ENCODE assay signal across 11 mouse cellular contexts in the genomic region with DNA sequence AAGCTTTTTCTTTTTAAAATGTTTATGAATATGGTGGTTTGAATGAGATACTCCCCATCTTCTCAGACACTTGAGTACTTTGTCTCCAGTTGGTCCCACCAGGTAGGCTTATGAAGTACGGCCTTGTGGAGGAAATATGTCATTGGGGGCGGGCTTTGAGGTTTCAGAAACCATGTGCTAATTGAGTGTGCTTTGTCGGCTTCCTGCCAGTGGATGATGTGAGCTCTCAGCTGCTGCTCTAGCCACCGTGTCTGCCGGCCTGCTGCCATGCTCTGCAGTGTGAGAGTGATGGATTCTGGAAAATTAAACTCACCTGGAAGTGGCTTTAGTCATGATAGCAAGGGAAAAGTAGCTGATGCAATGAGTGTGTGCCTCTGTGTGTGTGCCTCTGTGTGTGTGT. TPM values are rescaled to one million over a fixed set of nuclear protein-coding genes. Genes with fewer than 3 reads are reported as not detected.
DNase-seq lines count a peak whose midpoint lies in the region; ATAC-seq lines count a peak whose summit lies in the region.
"Had no signal": no experiment of that assay in that cellular context is flagged by ENCODE, and none has a peak within 500 bp of the region (broad histone marks: within the 10 kb centered on the region; RNA-seq: fewer than 3 reads in every experiment).

No protein-coding gene starts in this region.

- H3K4me1 ChIP-seq in forebrain, embryonic 14.5 days (ENCODE audit: control insufficient read depth, insufficient read depth, low read length), result no peaks in the 10 kb centered on the region
- peaks cover 9% of the 10 kb centered on the region for H3K4me1 ChIP-seq in forebrain, embryonic 12.5 days
- no peaks in the 10 kb centered on the region for H3K4me1 ChIP-seq in embryonic facial prominence, embryonic 14.5 days (ENCODE audit: control insufficient read depth, insufficient read depth, low read length)
- H3K4me1 ChIP-seq in hindbrain, embryonic 13.5 days (replicated peaks), result peaks cover 10% of the 10 kb centered on the region

- no peak overlapping the region for H3K4me3 ChIP-seq in forebrain, embryonic 14.5 days (ENCODE audit: low read depth, low read length)
- H3K4me3 ChIP-seq in forebrain, embryonic 12.5 days (replicated peaks), result no peak overlapping the region
- H3K4me3 ChIP-seq in embryonic facial prominence, embryonic 14.5 days (ENCODE audit: low read depth, low read length), result no peak overlapping the region
- no peak overlapping the region for H3K4me3 ChIP-seq in hindbrain, embryonic 13.5 days
- H3K4me3 ChIP-seq: midbrain, embryonic 15.5 days had no signal

- no peaks in the 10 kb centered on the region for H3K27me3 ChIP-seq in forebrain, embryonic 14.5 days (replicated peaks; ENCODE audit: control insufficient read depth, insufficient read depth, low read length)
- H3K27me3 ChIP-seq in forebrain, embryonic 12.5 days, result no peaks in the 10 kb centered on the region
- H3K27me3 ChIP-seq in embryonic facial prominence, embryonic 14.5 days (replicated peaks; ENCODE audit: control insufficient read depth, insufficient read depth, low read length), result no peaks in the 10 kb centered on the region
- H3K27me3 ChIP-seq in hindbrain, embryonic 13.5 days, result no peaks in the 10 kb centered on the region
- H3K27me3 ChIP-seq: midbrain, embryonic 15.5 days had no signal

- H3K27ac ChIP-seq in forebrain, embryonic 14.5 days (ENCODE audit: low read depth, low read length), result no peak overlapping the region
- H3K27ac ChIP-seq in forebrain, embryonic 12.5 days, result no peak overlapping the region
- H3K27ac ChIP-seq in embryonic facial prominence, embryonic 14.5 days (replicated peaks; ENCODE audit: low read depth, low read length), result no peak overlapping the region
- H3K27ac ChIP-seq in hindbrain, embryonic 13.5 days, result no peak overlapping the region
- H3K27ac ChIP-seq: midbrain, embryonic 15.5 days had no signal

- peak; percentile 52; the same call in 1 of the 2 replicates for ATAC-seq in forebrain, embryonic 14.5 days
- no peak for ATAC-seq in forebrain, embryonic 12.5 days (ENCODE audit: low FRiP score)
- ATAC-seq in embryonic facial prominence, embryonic 14.5 days (ENCODE audit: low read depth), result 0 out of 2 replicates have a peak, but pooled peaks have one; percentile 55
- ATAC-seq in hindbrain, embryonic 13.5 days (ENCODE audit: low FRiP score), result no peak
- ATAC-seq: midbrain, embryonic 15.5 days had no signal

- H3K9me3 ChIP-seq in forebrain, embryonic 14.5 days (replicated peaks; ENCODE audit: control insufficient read depth, low read length), result no peaks in the 10 kb centered on the region
- no peaks in the 10 kb centered on the region for H3K9me3 ChIP-seq in forebrain, embryonic 12.5 days
- no peaks in the 10 kb centered on the region for H3K9me3 ChIP-seq in embryonic facial prominence, embryonic 14.5 days (ENCODE audit: control insufficient read depth, low read length)
- no peaks in the 10 kb centered on the region for H3K9me3 ChIP-seq in hindbrain, embryonic 13.5 days
- H3K9me3 ChIP-seq: G1E; midbrain, embryonic 15.5 days had no signal

- peak; percentile 67 for DNase-seq in forebrain, embryonic 14.5 days (ENCODE audit: low spot score)
- peak; percentile 59 for DNase-seq in lung, postnatal 10 days
- DNase-seq in lung, postnatal 25 days (ENCODE audit: low spot score), result no peak
- peak; percentile 56 for DNase-seq in CD4-positive helper T cell, adult 2 months (ENCODE audit: low read depth, low spot score)
- DNase-seq in embryonic facial prominence, embryonic 14.5 days (ENCODE audit: low spot score), result peak; percentile 72
- no peak for DNase-seq in right cerebral cortex, postnatal 10 days (ENCODE audit: low spot score in 2 of 2)

- peaks cover 23% of the 10 kb centered on the region for H3K36me3 ChIP-seq in forebrain, embryonic 14.5 days (ENCODE audit: control insufficient read depth, insufficient read depth, low read length)
- H3K36me3 ChIP-seq in forebrain, embryonic 12.5 days (replicated peaks), result peaks cover 21% of the 10 kb centered on the region
- H3K36me3 ChIP-seq in embryonic facial prominence, embryonic 14.5 days (ENCODE audit: control insufficient read depth, insufficient read depth, low read length), result peaks cover 18% of the 10 kb centered on the region; the same call in 1 of the 2 replicates
- peaks cover 24% of the 10 kb centered on the region for H3K36me3 ChIP-seq in hindbrain, embryonic 13.5 days

- no peak overlapping the region for H3K4me2 ChIP-seq in forebrain, embryonic 14.5 days (ENCODE audit: low read length)
- no peak overlapping the region for H3K4me2 ChIP-seq in forebrain, embryonic 12.5 days
- H3K4me2 ChIP-seq in embryonic facial prominence, embryonic 14.5 days (ENCODE audit: low read depth, low read length), result no peak overlapping the region
- no peak overlapping the region for H3K4me2 ChIP-seq in hindbrain, embryonic 13.5 days
- H3K4me2 ChIP-seq: liver, embryonic 11.5 days; midbrain, embryonic 15.5 days had no signal

- 38% methylated on average over 5 of the region's 5 CpGs for WGBS in forebrain, embryonic 14.5 days
- 64% methylated on average over 5 of the region's 5 CpGs for WGBS in forebrain, embryonic 12.5 days
- WGBS in embryonic facial prominence, embryonic 14.5 days, result 30% methylated on average over 5 of the region's 5 CpGs
- 67% methylated on average over 5 of the region's 5 CpGs for WGBS in hindbrain, embryonic 13.5 days

- no peak overlapping the region for H3K9ac ChIP-seq in forebrain, embryonic 14.5 days (ENCODE audit: low read length)
- no peak overlapping the region for H3K9ac ChIP-seq in forebrain, embryonic 12.5 days
- H3K9ac ChIP-seq in embryonic facial prominence, embryonic 14.5 days (ENCODE audit: low read depth, low read length), result no peak overlapping the region
- no peak overlapping the region for H3K9ac ChIP-seq in hindbrain, embryonic 13.5 days
- H3K9ac ChIP-seq: midbrain, embryonic 15.5 days had no signal

RNA-seq across cellular contexts. Expression of a gene that starts 13.8 kb away (rescaled TPM):
- polyA plus RNA-seq in forebrain, embryonic 14.5 days (2014; fragmentation: Nextera tagmentation; extraction: Ambion mirVana), result 8.9 and 13.4 TPM in 2 replicates
- polyA plus RNA-seq in forebrain, embryonic 12.5 days (2016; fragmentation: Nextera tagmentation; extraction: Ambion mirVana), result 14.1 and 14.4 TPM in 2 replicates
- polyA plus RNA-seq in embryonic facial prominence, embryonic 14.5 days (2014; fragmentation: Nextera tagmentation; extraction: Ambion mirVana), result 55.6 and 58.5 TPM in 2 replicates
- 9.7 TPM in 2 replicates for polyA plus RNA-seq in hindbrain, embryonic 13.5 days (2015; fragmentation: Nextera tagmentation; extraction: Ambion mirVana)
- polyA plus RNA-seq: G1E had no signal

RNA-seq across cellular contexts. Expression of a gene that starts 53.5 kb away (rescaled TPM):
- 5.1 and 5.8 TPM in 2 replicates for polyA plus RNA-seq in forebrain, embryonic 14.5 days (2014; fragmentation: Nextera tagmentation; extraction: Ambion mirVana)
- polyA plus RNA-seq in forebrain, embryonic 12.5 days (2016; fragmentation: Nextera tagmentation; extraction: Ambion mirVana), result 40.0 and 40.8 TPM in 2 replicates
- 1.1 and 1.4 TPM in 2 replicates for polyA plus RNA-seq in embryonic facial prominence, embryonic 14.5 days (2014; fragmentation: Nextera tagmentation; extraction: Ambion mirVana)
- polyA plus RNA-seq in hindbrain, embryonic 13.5 days (2015; fragmentation: Nextera tagmentation; extraction: Ambion mirVana), result 13.8 and 15.5 TPM in 2 replicates
- polyA plus RNA-seq: G1E had no signal

RNA-seq across cellular contexts. Expression of a gene that starts 55.3 kb away (rescaled TPM):
- 36.3 and 37.3 TPM in 2 replicates for polyA plus RNA-seq in forebrain, embryonic 14.5 days (2014; fragmentation: Nextera tagmentation; extraction: Ambion mirVana)
- 57.8 and 60.7 TPM in 2 replicates for polyA plus RNA-seq in forebrain, embryonic 12.5 days (2016; fragmentation: Nextera tagmentation; extraction: Ambion mirVana)
- polyA plus RNA-seq in embryonic facial prominence, embryonic 14.5 days (2014; fragmentation: Nextera tagmentation; extraction: Ambion mirVana), result 31.7 and 32.2 TPM in 2 replicates
- polyA plus RNA-seq in hindbrain, embryonic 13.5 days (2015; fragmentation: Nextera tagmentation; extraction: Ambion mirVana), result 36.8 and 39.3 TPM in 2 replicates

Comparison
In these comparisons a context has a peak if more than half of its experiments do, and no peak if none do; other contexts are left out.
1. ATAC-seq: peak in forebrain, embryonic 14.5 days (single experiment) and embryonic facial prominence, embryonic 14.5 days (single experiment); none in forebrain, embryonic 12.5 days (single experiment) and hindbrain, embryonic 13.5 days (single experiment).
2. DNase-seq: peak in forebrain, embryonic 14.5 days (single experiment), lung, postnatal 10 days (single experiment), CD4-positive helper T cell, adult 2 months (single experiment) and embryonic facial prominence, embryonic 14.5 days (single experiment); none in lung, postnatal 25 days (single experiment) and right cerebral cortex, postnatal 10 days (0 of 2).